Mouse (Mus musculus): ENCODE data around the gene Prkx.

The Prkx gene

DNA sequence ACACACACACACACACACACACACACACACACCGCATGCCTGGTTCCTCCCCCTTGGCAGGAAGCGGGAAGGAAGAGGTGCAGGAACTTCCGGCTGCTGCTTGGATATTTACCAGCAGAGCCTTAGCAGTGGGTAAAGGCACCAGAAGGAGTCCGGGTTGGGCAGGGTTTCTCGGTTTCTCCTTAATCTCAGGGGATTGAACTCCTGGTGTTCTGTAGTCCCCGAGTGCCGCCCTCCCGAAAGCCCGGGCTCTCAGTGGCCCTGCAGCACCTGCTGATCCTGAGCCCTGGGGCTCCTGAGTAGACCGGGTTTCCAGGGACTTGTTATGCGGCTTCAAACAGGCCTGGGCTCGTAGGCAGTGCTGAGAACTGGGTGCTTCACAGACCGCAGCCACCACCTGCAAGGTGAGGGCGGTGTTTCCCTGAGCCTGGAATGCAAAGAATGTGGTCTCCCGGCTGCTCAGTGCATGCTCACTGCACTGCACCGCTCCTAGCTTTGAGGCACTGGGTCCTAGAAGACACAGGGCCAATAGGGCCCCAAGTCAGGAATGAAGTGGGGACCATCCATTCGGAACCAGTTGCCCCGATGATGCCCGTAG is at the start of gene Prkx:
Gene Prkx, minus strand, starts transcription at position 41 of the 598 bp plus-strand sequence.
- DNase-seq (ENCODE audit: low read depth, low spot score), result peak; percentile 73

DNA sequence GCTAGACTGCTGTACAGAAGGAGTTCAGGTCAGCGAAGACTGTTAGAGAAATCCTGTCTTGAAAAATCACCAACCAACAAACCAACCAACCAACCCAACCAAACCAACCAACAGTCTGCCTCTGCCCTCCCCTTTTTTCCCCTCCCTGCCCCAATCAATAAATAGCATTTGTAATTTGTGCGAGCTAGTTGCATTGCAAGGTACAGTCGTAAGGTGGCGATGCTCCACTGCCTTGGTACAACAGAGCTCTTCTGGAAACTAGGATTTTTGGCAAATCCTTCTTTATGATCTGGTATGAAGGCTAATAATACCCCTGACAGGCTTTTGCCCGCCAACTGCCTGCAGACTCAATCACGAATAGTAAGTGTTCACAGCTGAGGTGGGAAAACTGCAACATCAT is 16.0 kb upstream of the Prkx start:
- no peak for DNase-seq (ENCODE audit: low read depth, low spot score)

GRCm38 (mm10) chrX:77810608-77811206 is 14.6 kb upstream of the Prkx start:
- DNase-seq (ENCODE audit: low read depth, low spot score), result peak; percentile 20

DNA sequence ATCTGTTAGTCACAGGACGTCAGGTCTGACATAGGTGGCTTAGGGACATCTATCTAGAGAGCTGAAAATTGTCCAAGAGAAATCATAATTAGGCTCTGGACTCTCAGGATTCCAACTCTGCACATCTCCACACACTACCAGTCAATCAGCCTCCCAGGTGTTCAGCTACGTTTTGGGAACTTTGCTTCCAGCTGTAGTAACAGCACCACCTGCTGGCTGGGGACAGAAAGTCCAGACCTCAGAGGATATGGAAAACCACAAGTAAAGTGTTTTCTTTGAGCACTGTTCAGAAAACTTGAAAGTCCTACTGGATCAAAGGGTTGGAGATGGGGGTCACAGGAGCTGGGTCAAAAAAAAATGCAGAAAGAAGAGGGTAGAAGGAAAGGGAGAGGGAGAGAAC is 12.5 kb upstream of the Prkx start:
- peak; percentile 46 for DNase-seq (ENCODE audit: low read depth, low spot score)

DNA sequence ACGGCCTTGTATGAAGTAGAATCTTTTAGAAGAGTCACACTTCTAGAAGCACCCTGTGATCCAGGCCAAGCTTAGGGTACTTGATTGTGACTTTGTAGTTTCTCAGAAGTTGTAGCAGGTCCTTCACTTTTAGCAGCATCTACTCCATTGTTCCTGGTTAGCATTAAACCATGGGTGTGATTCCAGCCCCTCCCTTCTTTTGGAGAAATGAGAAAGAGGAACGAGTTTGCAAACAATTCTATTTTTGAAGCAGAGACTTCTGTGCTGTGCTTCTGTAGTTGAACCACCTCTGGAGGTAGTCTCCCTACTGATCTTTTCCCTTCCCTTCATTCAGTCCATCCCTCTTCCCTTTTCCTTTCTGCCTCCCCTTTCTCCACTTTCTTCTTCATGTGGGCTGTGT is 6.2 kb upstream of the Prkx start:
- peak; percentile 24 for DNase-seq (ENCODE audit: low read depth, low spot score)

DNA sequence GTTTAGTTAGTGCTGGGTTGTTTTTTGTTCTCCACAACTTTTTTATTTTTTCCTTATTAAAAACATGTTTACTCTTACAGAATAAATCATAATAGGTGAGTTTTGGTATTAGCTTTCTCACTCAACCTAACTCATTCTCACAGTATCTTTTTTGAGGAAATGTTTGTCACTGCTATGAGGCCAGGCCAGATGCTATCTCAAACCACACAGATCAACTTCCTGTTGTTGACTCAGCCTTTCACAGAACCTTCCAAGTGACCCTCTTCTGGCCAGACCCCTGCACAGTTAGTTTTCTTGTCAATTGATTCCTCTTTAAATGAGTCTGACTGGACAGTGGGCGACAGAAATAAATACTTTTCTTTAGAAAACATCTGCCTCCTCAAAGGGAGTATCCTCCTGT is 5.5 kb upstream of the Prkx start:
- peak; percentile 47 for DNase-seq (ENCODE audit: low read depth, low spot score)

DNA sequence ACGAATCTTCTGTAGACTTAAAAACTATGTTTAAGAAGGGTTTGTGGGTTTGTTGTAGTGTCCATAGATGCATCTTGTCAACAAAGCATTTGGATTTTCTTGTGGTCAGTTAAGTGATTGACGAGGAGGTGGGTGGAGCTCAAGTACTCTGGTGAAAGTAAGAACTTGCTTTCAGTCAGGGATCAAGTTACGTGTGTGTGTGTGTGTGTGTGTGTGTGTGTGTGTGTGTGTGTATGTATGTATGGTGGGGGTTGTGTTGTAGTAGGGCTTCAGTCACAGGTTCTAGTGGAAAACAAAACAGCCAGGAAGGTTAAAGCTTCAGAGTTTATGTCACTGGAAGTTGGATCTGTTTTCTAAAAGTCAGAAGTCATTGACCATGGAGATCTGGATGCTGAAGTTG is 3.5 kb upstream of the Prkx start:
- no peak for DNase-seq (ENCODE audit: low read depth, low spot score)

DNA sequence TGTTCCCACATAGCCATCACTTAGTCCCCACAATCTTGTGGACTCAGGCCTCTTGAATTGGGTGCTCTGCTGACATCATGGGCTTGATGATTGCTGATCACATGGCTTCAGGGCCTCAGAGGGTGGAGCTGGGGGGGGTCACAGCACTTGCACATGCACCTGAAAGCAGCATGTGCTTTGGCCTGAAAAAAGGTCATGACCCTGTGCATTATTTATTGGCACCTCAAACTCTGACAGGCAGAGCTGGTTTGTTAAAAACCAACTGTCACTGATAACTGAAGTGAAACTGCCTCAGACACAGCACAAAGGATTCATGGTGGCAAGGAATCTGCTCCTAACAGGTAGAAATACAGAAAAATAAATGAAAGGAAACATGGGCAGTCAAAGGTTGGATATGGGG is 1.7 kb upstream of the Prkx start:
- DNase-seq (ENCODE audit: low read depth, low spot score), result peak; percentile 63

DNA sequence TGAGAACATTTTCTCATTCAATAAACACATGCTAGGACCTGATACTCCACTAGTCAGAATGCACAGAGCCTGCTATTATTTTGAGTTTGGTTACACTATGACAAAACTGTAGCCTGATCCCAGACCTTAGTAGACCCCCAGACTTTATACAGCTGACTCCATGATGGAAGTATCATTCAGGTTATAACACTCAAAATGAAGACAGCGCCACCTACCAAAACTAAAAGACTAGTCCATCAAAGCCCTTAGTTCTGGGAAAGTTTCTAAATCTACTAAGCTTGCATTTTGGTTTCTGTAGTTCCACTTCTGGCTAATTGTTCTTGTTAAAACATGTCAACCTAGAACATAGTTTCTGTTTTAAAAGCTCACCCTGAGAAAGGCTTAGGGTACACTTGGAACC is 838 bp upstream of the Prkx start:
- DNase-seq (ENCODE audit: low read depth, low spot score), result peak; percentile 48

GRCm38 (mm10) chrX:77795858-77796174 is 262 bp downstream of the Prkx start:
- peak; percentile 88 for DNase-seq (ENCODE audit: low read depth, low spot score)

- no peak for DNase-seq (ENCODE audit: low read depth, low spot score)
These were observed 868 bp downstream of the Prkx start for GRCm38 (mm10) chrX:77794962-77795857.

DNA sequence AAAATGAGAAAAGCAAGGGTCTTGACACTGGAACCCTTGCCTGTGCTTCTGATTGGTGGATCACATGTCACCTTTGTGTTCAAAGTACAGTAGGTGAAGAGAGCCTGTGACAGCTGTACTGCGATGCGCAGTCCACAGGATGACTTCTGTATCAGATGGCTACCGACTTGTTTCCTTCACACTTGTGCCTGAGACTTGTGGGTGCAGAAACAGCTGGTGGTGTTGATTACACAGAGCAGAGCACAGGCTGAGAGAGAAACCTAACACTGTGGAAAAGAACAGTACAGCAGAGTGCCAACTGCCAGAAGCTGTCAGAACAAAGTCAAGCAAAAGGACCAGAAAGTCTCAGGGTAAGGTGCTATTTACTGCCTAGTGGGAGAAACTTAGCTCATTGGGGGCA is 7.4 kb downstream of the Prkx start:
- no peak for DNase-seq (ENCODE audit: low read depth, low spot score)

GRCm38 (mm10) chrX:77786354-77786753 is 9.7 kb downstream of the Prkx start:
- no peak for DNase-seq (ENCODE audit: low read depth, low spot score)

DNA sequence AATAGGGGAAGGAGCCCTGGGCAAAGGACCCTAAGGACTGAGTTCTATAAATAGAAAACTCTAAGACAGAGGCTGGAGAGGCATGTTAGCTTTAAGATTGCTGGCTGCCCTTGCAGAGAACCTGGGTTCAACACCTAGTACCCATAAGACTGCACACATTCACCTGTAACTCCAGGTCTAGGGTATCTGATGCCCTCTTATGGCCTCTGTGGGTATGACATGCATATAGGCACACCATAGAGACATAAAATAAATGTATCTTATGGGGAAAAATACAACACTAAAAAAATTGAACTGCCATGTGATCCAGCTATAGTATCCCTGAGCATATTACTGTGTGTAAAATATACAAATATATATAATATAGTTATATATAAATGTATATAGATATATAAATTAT is 18.3 kb downstream of the Prkx start:
- peak; percentile 13 for DNase-seq (ENCODE audit: low read depth, low spot score)

GRCm38 (mm10) chrX:77765153-77765552 is 30.9 kb downstream of the Prkx start:
- no peak for DNase-seq (ENCODE audit: low read depth, low spot score)

GRCm38 (mm10) chrX:77744260-77744659 is 51.8 kb downstream of the Prkx start:
- DNase-seq (ENCODE audit: low read depth, low spot score), result peak; percentile 34

DNA sequence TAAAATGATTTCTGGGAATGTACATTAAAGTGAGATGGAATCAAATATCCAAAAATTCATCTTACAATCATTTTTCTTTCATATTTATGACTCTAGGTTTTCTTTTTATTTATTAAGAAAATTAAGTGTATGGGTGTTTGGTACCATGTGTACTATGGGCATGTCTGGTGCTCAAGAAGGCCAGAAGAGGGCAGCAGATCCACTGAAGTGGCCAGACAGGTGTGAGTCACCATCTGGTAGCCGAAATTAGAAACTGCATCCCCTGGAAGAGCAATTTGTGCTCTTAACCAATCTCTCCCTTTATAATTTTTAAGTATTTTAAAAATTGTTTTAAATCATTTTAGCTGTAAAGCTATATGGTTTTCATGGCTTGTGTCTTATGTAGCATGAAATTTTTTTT is 54.7 kb downstream of the Prkx start:
- DNase-seq (ENCODE audit: low read depth, low spot score), result peak; percentile 49

GRCm38 (mm10) chrX:77733930-77734536 is 62.0 kb downstream of the Prkx start:
- DNase-seq (ENCODE audit: low read depth, low spot score), result no peak

DNA sequence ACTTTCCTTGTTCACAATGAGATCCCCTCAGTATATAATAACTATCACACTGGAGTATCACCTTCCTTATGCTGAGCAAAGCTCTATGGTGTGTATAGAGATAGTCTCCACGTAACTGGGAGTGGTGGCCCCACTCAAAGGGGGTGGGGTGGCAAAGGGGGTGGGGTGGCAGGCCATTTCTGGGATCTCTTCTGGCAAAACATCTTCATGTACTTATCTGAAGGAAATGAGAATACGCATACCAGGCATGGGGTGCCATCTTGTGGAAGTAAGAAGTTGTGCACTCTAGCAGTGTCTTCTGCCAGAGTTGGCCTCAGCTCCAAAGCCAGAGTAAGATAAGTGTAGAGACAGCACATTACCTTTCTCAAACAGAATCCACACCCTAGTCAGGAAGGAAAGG is 75.8 kb downstream of the Prkx start:
- peak; percentile 37 for DNase-seq (ENCODE audit: low read depth, low spot score)

Data from A20 (cell line).